Mouse (Mus musculus) urinary bladder, adult 18-20 months (tissue): Measurements from ENCODE around the gene Cnbp.

Experiments
- DNase-seq, 2 experiments: peaks; one replicate each; pipeline ENCODE4 v3.0.0; 2022; ENCODE audit warnings: low spot score in 2 of 2, mixed read lengths in 2 of 2

The Cnbp gene

GRCm38 (mm10) chr6:87806028-87806427, 44.9 kb downstream of the Cnbp start:
- DNase-seq: no peak

DNA sequence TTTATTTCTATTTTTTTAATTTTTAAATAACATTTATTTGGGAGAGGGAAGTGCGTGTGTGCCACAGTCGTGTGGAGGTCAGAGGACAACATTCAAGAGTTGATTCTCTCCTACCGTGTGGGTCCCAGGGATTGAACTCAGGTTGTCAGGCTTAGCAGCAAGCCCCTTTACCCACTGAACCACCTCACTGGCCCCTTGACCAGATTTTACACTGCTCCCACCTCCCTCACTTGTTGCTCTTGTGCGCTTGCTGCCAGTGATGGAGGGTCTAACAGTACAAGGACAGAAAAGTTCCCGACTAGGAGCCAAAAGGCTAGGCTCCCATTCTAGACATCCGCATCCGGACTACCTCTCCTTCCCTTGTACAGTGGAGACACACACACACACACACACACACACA, 45.5 kb downstream of the Cnbp start:
- DNase-seq: no peak

DNA sequence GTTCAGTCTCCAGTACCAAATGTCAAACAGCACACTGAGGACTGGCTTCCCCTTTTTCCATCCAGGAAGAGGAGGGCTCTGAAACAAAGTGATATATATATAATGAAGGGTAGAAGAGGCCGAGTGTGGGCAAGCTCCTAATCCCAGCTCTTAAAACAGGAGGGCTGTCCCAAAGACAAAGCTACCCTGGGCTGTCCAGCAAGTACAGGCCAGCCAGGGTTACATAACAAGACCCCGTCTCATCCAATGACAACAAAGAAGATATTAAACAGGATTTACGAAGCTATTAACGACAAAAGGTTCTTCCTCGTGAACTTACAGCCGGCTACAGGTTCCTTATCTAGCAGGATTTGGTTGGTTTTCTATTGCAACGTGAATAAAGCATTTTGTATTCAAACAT, 46.0 kb downstream of the Cnbp start:
- DNase-seq: no peak

DNA sequence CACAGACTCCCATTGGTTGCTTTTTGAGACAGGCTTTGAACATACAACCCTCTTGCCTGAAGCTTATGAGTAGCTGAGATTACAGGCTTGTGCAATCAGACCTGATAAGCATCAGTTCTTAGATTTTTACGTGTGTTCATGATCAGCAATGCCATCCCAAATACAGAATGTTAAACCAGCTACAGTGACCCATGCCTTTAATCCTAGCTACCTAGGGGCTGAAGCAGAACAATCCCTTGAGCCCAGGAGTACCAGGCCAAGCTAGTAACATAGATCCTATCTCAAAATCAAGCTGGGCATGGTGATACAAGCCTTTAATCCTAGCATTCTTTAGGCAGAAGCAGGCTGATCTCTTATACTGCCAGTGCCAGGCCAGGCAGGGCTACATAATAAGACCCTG, 46.9 kb downstream of the Cnbp start:
- no peak for DNase-seq

- DNase-seq: no peak
Measured at GRCm38 (mm10) chr6:87802462-87802861, 48.4 kb downstream of the Cnbp start.

- no peak for DNase-seq
Measured at GRCm38 (mm10) chr6:87799576-87799975, 51.3 kb downstream of the Cnbp start.

- no peak for DNase-seq
Measured at GRCm38 (mm10) chr6:87797321-87797720, 53.6 kb downstream of the Cnbp start.

DNA sequence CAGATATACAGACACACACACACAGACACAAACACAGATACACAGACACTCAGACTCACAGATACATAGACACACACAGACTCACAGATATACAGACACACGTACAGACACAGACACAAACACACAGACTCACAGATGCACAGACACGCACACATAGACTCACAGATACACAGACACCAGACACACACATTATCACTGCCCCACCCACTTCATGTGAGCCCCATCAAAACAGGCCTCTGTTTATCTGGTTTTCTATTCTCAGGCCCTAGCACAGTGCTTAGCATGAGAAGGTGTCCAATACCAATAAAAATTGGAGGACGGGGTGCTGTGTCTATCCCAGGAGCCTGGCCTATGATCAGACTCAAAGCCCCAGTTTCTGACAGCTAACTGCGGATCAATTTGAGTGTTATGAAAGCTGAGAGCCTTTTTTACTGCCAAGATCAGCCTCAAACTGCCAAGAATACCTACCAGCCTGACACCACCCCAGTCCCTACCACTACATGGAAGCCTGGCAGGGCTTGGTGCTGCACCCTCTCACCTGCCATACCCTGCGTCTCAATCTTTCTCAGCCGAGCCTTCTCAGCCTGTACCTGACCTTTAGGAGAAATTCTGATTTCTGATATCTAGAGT, 54.5 kb downstream of the Cnbp start:
- DNase-seq: no peak

DNA sequence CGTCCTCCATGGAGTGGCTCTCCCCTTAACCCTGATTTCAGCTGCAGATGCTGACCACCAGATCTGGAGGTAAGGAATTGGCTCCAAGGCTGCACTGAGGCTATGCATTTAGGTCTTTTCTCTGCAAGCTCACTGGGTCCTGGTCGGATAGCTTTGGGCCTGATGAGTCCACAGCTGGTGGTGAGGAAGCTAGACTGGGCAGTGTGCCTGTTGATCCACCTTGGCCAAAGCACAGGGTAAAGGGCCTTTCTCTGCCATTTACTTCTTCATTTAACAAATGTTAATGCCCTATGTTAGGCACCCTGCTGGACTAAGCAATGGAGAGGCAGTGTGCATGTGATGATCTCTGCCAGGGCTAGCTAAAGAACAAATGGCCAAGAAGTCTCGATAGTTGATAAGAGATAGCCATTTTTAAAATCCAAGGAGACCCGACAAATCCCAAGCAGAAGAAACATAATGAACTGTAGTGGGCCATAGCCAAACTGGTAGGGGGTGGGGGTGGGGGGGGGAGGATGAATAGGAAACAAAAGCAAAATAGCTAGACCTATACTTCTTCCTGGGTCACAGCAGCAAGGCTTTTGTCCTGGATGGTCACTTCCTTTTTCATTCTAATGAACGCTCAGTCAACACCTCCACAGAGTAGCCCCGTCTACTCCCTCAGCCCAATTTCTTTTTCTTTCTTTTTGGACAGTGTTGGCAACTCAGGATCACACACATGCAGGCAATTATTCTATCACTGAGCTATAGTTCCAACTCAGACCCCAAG, 55.3 kb downstream of the Cnbp start:
- DNase-seq: no peak

DNA sequence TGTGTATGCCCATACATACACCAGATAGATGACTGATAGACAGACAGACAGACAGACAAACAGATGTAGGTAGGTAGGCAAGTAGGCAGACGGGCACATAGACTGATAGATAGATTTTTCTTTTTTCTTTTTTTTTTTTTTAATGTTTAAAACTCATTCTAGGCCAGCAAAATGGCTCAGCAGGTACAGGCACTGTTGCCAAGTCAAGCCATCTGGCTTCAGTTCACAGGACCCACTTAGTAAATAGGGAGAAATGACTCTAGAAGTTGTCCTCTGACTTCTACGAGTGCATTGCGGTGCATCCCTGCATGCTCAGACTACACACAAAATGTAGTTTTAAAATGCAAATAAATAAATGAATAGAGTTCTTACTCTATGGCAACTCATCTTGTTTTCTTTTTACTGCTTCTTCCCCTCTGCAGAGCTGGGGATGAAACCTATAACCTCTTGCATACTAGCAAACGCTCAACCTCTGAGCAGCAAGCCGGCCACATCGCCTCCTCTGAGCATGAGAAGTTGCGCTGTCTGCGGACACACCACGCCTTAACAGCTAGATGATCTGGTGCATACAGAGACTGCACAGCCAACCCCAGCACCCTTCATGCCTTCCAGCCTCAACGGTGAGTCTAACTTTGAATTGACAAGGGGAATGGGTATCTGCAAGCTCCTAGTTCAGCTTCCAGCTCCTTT, 56.9 kb downstream of the Cnbp start:
- no peak for DNase-seq
